Mouse (Mus musculus): Measurements from ENCODE around the gene Atp2a2. TPM values are rescaled to one million over a fixed set of nuclear protein-coding genes. Genes with fewer than 3 reads are reported as not detected.
A peak's percentile ranks its signal among the peaks of the same experiment; 100 is the strongest.

The Atp2a2 gene
- polyA plus RNA-seq, 1 experiment from 2014 or later, result 26.8 TPM

GRCm38 (mm10) chr5:122529316-122529715, 27.3 kb upstream of the Atp2a2 start:
- Histone ChIP-seq H3K9ac (peak overlapping the region; percentile 16; the same call in 1 of the 2 replicates), H3K27me3 (no peaks in the 10 kb centered on the region), H3K4me3 (no peak overlapping the region), H3K27ac (peak overlapping the region; percentile 94), H3K4me2 (no peak overlapping the region), H3K36me3 (no peaks in the 10 kb centered on the region), H3K9me3 (no peaks in the 10 kb centered on the region), H3K4me1 (peaks cover 43% of the 10 kb centered on the region)
- WGBS, result 58% methylated on average over 3 of the region's 3 CpGs
- ATAC-seq (ENCODE audit: insufficient number of reproducible peaks, insufficient read depth, low FRiP score, low TSS enrichment, low read depth), result no peak

DNA sequence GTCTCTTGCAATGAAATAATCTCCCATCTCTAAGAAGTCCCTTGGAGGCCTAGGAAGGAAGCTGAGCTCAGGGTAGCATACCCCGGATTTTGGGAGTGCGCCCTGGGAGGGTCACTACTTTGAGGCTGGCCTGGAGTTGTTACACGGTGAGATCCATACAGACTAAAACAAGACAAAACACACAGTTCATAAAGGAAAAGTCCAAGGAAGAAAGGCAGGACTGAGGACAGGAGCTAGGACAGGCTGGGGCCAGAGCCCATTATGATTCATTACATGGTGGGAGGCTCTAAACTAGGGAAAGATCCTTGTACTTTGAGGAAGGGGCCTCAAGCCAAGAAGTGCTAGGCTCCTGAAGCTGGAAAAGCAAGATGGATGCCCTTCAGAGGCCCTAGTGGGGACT, 26.6 kb upstream of the Atp2a2 start:
- Histone ChIP-seq H3K4me2 (0 out of 2 replicates have a peak overlapping the region, but pooled peaks have one; percentile 55), H3K27ac (peak overlapping the region; percentile 94), H3K9ac (no peak overlapping the region), H3K4me3 (no peak overlapping the region), H3K36me3 (no peaks in the 10 kb centered on the region), H3K9me3 (no peaks in the 10 kb centered on the region), H3K27me3 (no peaks in the 10 kb centered on the region), H3K4me1 (peaks cover 43% of the 10 kb centered on the region)
- WGBS, result 52% methylated on average over 3 of the region's 3 CpGs
- no peak for ATAC-seq (ENCODE audit: insufficient number of reproducible peaks, insufficient read depth, low FRiP score, low TSS enrichment, low read depth)

DNA sequence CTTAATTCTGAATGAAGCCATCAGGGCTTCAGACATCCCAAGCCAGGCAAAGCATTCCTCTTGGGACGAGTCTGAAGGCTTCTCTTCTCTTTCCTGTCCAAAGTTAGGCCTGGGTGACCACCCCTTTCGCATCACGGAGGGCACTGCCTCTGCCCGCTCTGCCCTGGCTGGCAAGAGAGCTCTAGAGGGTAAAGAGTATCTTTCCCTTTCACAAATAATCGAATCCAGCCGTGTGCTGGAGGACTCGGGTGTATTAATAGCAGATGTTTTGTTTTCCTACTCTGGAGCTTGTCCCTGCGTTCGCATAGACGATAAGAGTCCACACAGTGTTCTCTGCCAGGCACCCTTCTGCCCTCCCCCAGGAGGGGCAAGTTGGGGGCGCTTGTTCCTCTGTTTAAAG, 25.7 kb upstream of the Atp2a2 start:
- H3K27ac ChIP-seq, result peak overlapping the region; percentile 94
- no peaks in the 10 kb centered on the region for H3K36me3 ChIP-seq
- peak overlapping the region; percentile 61 for H3K9ac ChIP-seq
- WGBS, result 14% methylated on average over 11 of the region's 11 CpGs
- peak overlapping the region; percentile 55 for H3K4me2 ChIP-seq
- ATAC-seq (ENCODE audit: insufficient number of reproducible peaks, insufficient read depth, low FRiP score, low TSS enrichment, low read depth), result no peak; the same call in 1 of the 2 replicates
- no peaks in the 10 kb centered on the region for H3K9me3 ChIP-seq
- H3K27me3 ChIP-seq, result no peaks in the 10 kb centered on the region
- H3K4me1 ChIP-seq, result peaks cover 43% of the 10 kb centered on the region
- peak overlapping the region; percentile 28 for H3K4me3 ChIP-seq

GRCm38 (mm10) chr5:122526878-122527730, 25.1 kb upstream of the Atp2a2 start:
- no peaks in the 10 kb centered on the region for H3K27me3 ChIP-seq
- H3K4me1 ChIP-seq, result peaks cover 43% of the 10 kb centered on the region
- 0 out of 2 replicates have a peak overlapping the region, but pooled peaks have one; percentile 1 for H3K9ac ChIP-seq
- peak overlapping the region; percentile 94 for H3K27ac ChIP-seq
- peak overlapping the region; percentile 55 for H3K4me2 ChIP-seq
- WGBS, result 53% methylated on average over 15 of the region's 15 CpGs
- H3K36me3 ChIP-seq, result no peaks in the 10 kb centered on the region
- H3K9me3 ChIP-seq, result no peaks in the 10 kb centered on the region
- peak overlapping the region; percentile 28 for H3K4me3 ChIP-seq
- no peak for ATAC-seq (ENCODE audit: insufficient number of reproducible peaks, insufficient read depth, low FRiP score, low TSS enrichment, low read depth)

- no peaks in the 10 kb centered on the region for H3K36me3 ChIP-seq
- H3K4me3 ChIP-seq, result no peak overlapping the region
- no peaks in the 10 kb centered on the region for H3K9me3 ChIP-seq
- no peaks in the 10 kb centered on the region for H3K27me3 ChIP-seq
- WGBS, result 95% methylated on average over 9 of the region's 9 CpGs
- peak overlapping the region; percentile 94; the same call in 1 of the 2 replicates for H3K27ac ChIP-seq
- no peak for ATAC-seq (ENCODE audit: insufficient number of reproducible peaks, insufficient read depth, low FRiP score, low TSS enrichment, low read depth)
- H3K9ac ChIP-seq, result no peak overlapping the region
- no peak overlapping the region for H3K4me2 ChIP-seq
- peaks cover 43% of the 10 kb centered on the region for H3K4me1 ChIP-seq
Observed at GRCm38 (mm10) chr5:122526405-122526804, 24.4 kb upstream of the Atp2a2 start.

- H3K4me1 ChIP-seq, result peaks cover 49% of the 10 kb centered on the region
- no peak for ATAC-seq (ENCODE audit: insufficient number of reproducible peaks, insufficient read depth, low FRiP score, low TSS enrichment, low read depth)
- no peak overlapping the region for H3K4me3 ChIP-seq
- peak overlapping the region; percentile 27; the same call in 1 of the 2 replicates for H3K9ac ChIP-seq
- no peaks in the 10 kb centered on the region for H3K9me3 ChIP-seq
- H3K27ac ChIP-seq, result 0 out of 2 replicates have a peak overlapping the region, but pooled peaks have one; percentile 2
- no peak overlapping the region for H3K4me2 ChIP-seq
- no peaks in the 10 kb centered on the region for H3K27me3 ChIP-seq
- no peaks in the 10 kb centered on the region for H3K36me3 ChIP-seq
- 83% methylated on average over 13 of the region's 14 CpGs for WGBS
Observed at GRCm38 (mm10) chr5:122525238-122525931, 23.4 kb upstream of the Atp2a2 start.

- H3K27ac ChIP-seq, result 0 out of 2 replicates have a peak overlapping the region, but pooled peaks have one; percentile 2
Observed at GRCm38 (mm10) chr5:122524854-122525237, 22.8 kb upstream of the Atp2a2 start.

GRCm38 (mm10) chr5:122524244-122524643, 22.2 kb upstream of the Atp2a2 start:
- H3K4me1 ChIP-seq, result peaks cover 43% of the 10 kb centered on the region
- no peak overlapping the region for H3K4me3 ChIP-seq
- no peaks in the 10 kb centered on the region for H3K27me3 ChIP-seq
- no peak overlapping the region for H3K4me2 ChIP-seq
- no peaks in the 10 kb centered on the region for H3K9me3 ChIP-seq
- ATAC-seq (ENCODE audit: insufficient number of reproducible peaks, insufficient read depth, low FRiP score, low TSS enrichment, low read depth), result no peak
- H3K27ac ChIP-seq, result no peak overlapping the region
- 77% methylated on average over 3 of the region's 3 CpGs for WGBS
- H3K9ac ChIP-seq, result no peak overlapping the region
- H3K36me3 ChIP-seq, result no peaks in the 10 kb centered on the region

More at GRCm38 (mm10) chr5:122524854-122525237, 22.8 kb upstream of the Atp2a2 start:
- Histone ChIP-seq H3K9ac (peak overlapping the region; percentile 27; the same call in 1 of the 2 replicates), H3K4me1 (peaks cover 43% of the 10 kb centered on the region), H3K4me3 (no peak overlapping the region), H3K36me3 (no peaks in the 10 kb centered on the region), H3K4me2 (no peak overlapping the region), H3K9me3 (no peaks in the 10 kb centered on the region), H3K27me3 (no peaks in the 10 kb centered on the region)
- WGBS, result 88% methylated on average over 4 of the region's 4 CpGs
- no peak for ATAC-seq (ENCODE audit: insufficient number of reproducible peaks, insufficient read depth, low FRiP score, low TSS enrichment, low read depth)

- peaks cover 21% of the 10 kb centered on the region for H3K4me1 ChIP-seq
- H3K27ac ChIP-seq, result no peak overlapping the region
- H3K4me3 ChIP-seq, result no peak overlapping the region
- H3K36me3 ChIP-seq, result no peaks in the 10 kb centered on the region
- no peaks in the 10 kb centered on the region for H3K27me3 ChIP-seq
- H3K9me3 ChIP-seq, result no peaks in the 10 kb centered on the region
- 36% methylated on average over 3 of the region's 3 CpGs for WGBS
- H3K4me2 ChIP-seq, result no peak overlapping the region
- H3K9ac ChIP-seq, result no peak overlapping the region
- ATAC-seq (ENCODE audit: insufficient number of reproducible peaks, insufficient read depth, low FRiP score, low TSS enrichment, low read depth), result no peak
Observed at GRCm38 (mm10) chr5:122521130-122521473, 19.1 kb upstream of the Atp2a2 start.

DNA sequence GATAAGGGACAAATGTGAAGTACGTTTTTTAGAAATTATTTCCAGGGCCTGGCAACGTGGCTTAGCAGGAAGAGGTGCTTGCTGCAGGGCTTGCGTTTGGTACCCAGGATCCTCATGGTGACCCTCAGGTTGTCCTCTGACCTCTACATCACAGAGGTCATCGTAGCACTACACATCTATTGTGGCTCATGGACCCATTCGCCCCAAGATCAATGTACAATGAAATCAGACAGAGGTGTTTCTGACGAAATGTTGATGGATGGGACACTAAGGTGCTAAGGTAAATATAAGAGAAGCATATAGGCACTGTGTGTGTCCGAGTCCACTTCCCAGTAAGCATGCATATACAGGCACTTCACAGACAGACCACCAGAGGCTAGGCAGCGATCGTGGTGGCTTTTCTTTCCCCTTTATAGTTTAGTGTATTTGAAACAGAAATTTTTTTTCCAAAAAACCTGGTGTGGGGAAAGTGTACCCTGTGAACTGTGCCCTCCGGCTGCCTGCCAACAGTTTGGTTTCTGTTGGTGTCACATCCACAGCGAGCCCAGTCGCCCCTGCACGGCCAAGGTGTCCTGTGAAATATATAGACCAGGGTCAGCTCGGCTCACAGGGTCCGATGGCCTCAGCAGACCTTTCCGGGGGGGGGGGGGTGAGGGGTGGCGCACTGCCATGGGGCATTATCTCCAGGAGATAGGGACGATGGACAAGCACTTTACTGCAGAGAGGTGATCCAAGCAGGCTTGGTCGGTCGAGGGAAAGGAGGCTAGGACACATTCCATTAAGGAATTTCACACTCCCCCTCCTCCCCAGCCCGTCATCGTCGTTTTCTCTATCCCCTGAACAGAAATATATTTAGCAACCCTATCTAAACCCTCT, 18.5 kb upstream of the Atp2a2 start:
- H3K4me2 ChIP-seq, result no peak overlapping the region
- no peak for ATAC-seq (ENCODE audit: insufficient number of reproducible peaks, insufficient read depth, low FRiP score, low TSS enrichment, low read depth)
- H3K4me1 ChIP-seq, result peaks cover 21% of the 10 kb centered on the region
- no peak overlapping the region for H3K9ac ChIP-seq
- H3K36me3 ChIP-seq, result no peaks in the 10 kb centered on the region
- H3K27me3 ChIP-seq, result no peaks in the 10 kb centered on the region
- no peak overlapping the region for H3K27ac ChIP-seq
- H3K4me3 ChIP-seq, result no peak overlapping the region
- WGBS, result 60% methylated on average over 23 of the region's 23 CpGs
- no peaks in the 10 kb centered on the region for H3K9me3 ChIP-seq
